9 mouse cellular contexts compared by ENCODE assay signal in the genomic region with DNA sequence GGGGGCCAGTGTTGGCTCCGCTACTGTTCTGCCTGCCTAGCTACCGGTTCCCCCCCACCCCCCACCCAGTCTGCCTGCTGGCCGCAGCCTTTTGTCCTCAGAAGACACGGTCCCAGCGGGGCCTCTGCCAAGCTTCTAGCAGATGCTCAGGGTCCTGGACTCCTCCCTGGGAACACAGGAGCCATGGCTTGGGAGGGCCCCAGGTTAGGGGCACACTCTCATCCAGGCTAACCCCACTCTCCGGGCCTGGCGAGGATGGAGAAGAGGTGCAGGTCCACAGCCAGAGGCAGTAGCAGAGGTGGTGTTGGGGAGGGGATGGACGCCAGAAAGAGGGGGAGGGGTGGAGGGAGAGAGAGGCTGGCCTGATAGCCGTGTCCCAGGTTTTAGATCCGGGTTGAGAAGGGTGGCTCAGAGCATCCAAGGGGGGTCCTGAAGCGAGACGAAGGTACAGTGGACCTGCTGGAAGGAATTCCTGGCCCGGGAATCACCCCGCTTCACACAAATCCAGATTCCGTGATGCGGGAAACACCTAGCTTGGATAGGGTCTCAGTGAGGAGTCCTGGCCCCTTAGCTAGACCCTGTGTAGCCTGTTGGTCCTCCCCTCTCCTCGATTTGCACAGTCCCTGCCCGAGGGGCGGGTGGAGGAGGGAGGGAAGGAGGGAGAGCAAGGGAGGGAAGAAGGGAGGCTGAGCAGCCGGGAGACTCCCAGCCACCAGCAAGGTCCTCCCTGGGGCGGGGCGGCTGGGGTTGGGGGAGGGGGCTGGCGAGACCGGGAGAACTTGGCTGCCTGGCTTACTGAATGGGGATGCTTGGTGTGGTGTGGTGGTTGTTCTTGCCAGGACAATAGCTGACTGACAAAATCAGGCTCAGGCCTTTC. TPM values are rescaled to one million over a fixed set of nuclear protein-coding genes. Genes with fewer than 3 reads are reported as not detected.
DNase-seq lines count a peak whose midpoint lies in the region; ATAC-seq and TF ChIP-seq lines count a peak whose summit lies in the region.
"Had no signal": no experiment of that assay in that cellular context is flagged by ENCODE, and none has a peak within 500 bp of the region (broad histone marks: within the 10 kb centered on the region; RNA-seq: fewer than 3 reads in every experiment).

A gene (minus strand): TSS at position 308 of the 877 bp plus-strand sequence.

- H3K27me3 ChIP-seq in embryonic facial prominence, embryonic 12.5 days = peaks cover 31% of the 10 kb centered on the region
- no peaks in the 10 kb centered on the region for H3K27me3 ChIP-seq in heart, adult 2 months (ENCODE audit: control insufficient read depth, insufficient read depth, low read length)
- H3K27me3 ChIP-seq in limb, embryonic 11.5 days (ENCODE audit: control insufficient read depth, insufficient read depth, low read length) = peaks cover 23% of the 10 kb centered on the region; the same call in 1 of the 2 replicates
- peaks cover 15% of the 10 kb centered on the region for H3K27me3 ChIP-seq in midbrain, embryonic 16.5 days (ENCODE audit: control insufficient read depth, insufficient read depth, low read depth, low read length)
- H3K27me3 ChIP-seq in thymus, adult 2 months (ENCODE audit: control insufficient read depth, insufficient read depth, low read length) = no peaks in the 10 kb centered on the region

- ATAC-seq in embryonic facial prominence, embryonic 12.5 days (ENCODE audit: insufficient number of reproducible peaks, insufficient read depth, low FRiP score, low TSS enrichment) = peak; percentile 98
- peak; percentile 97 for ATAC-seq in limb, embryonic 11.5 days (ENCODE audit: insufficient number of reproducible peaks, low FRiP score, low TSS enrichment, low read depth)
- peak; percentile 96 for ATAC-seq in midbrain, embryonic 16.5 days

- H3K4me3 ChIP-seq in embryonic facial prominence, embryonic 12.5 days = peak within 1 kb of the TSS; percentile 57
- peak within 1 kb of the TSS; percentile 28; the same call in 1 of the 2 replicates for H3K4me3 ChIP-seq in heart, adult 2 months
- H3K4me3 ChIP-seq in limb, embryonic 11.5 days (ENCODE audit: low read depth, low read length) = peak within 1 kb of the TSS; percentile 52
- peak within 1 kb of the TSS; percentile 59 for H3K4me3 ChIP-seq in midbrain, embryonic 16.5 days (ENCODE audit: low read depth, low read length)
- no peak within 1 kb of the TSS for H3K4me3 ChIP-seq in thymus, adult 2 months (ENCODE audit: control insufficient read depth, insufficient read depth, low read length)

- H3K27ac ChIP-seq in embryonic facial prominence, embryonic 12.5 days = 0 out of 2 replicates have a peak within 1 kb of the TSS, but pooled peaks have one; percentile 36
- no peak within 1 kb of the TSS for H3K27ac ChIP-seq in heart, adult 2 months
- H3K27ac ChIP-seq in limb, embryonic 11.5 days (replicated peaks; ENCODE audit: low read depth, low read length) = 0 out of 2 replicates have a peak within 1 kb of the TSS, but pooled peaks have one; percentile 30
- peak within 1 kb of the TSS; percentile 87 for H3K27ac ChIP-seq in midbrain, embryonic 16.5 days (ENCODE audit: low read length)
- H3K27ac ChIP-seq in thymus, adult 2 months (ENCODE audit: control insufficient read depth, insufficient read depth, low read length) = no peak within 1 kb of the TSS

- peaks cover 15% of the 10 kb centered on the region; the same call in 1 of the 2 replicates for H3K4me1 ChIP-seq in embryonic facial prominence, embryonic 12.5 days
- no peaks in the 10 kb centered on the region for H3K4me1 ChIP-seq in heart, adult 2 months (ENCODE audit: control insufficient read depth, insufficient read depth, low read length)
- H3K4me1 ChIP-seq in limb, embryonic 11.5 days (ENCODE audit: control insufficient read depth, insufficient read depth, low read length) = 0 out of 2 replicates have a peak, but pooled peaks cover 3% of the 10 kb centered on the region
- peaks cover 23% of the 10 kb centered on the region for H3K4me1 ChIP-seq in midbrain, embryonic 16.5 days (ENCODE audit: control insufficient read depth, insufficient read depth, low read length)
- H3K4me1 ChIP-seq in thymus, adult 2 months (replicated peaks; ENCODE audit: control insufficient read depth, insufficient read depth, low read length) = no peaks in the 10 kb centered on the region

- H3K9me3 ChIP-seq in embryonic facial prominence, embryonic 12.5 days = no peaks in the 10 kb centered on the region
- H3K9me3 ChIP-seq in limb, embryonic 11.5 days (ENCODE audit: control insufficient read depth, low read length) = no peaks in the 10 kb centered on the region
- H3K9me3 ChIP-seq in midbrain, embryonic 16.5 days (replicated peaks; ENCODE audit: control insufficient read depth, low read length, poor library complexity, severe bottlenecking) = no peaks in the 10 kb centered on the region

- no peaks in the 10 kb centered on the region for H3K36me3 ChIP-seq in embryonic facial prominence, embryonic 12.5 days
- no peaks in the 10 kb centered on the region for H3K36me3 ChIP-seq in heart, adult 2 months (ENCODE audit: control insufficient read depth, insufficient read depth, low read length)
- H3K36me3 ChIP-seq in limb, embryonic 11.5 days (ENCODE audit: control insufficient read depth, insufficient read depth, low read length) = no peaks in the 10 kb centered on the region
- no peaks in the 10 kb centered on the region for H3K36me3 ChIP-seq in midbrain, embryonic 16.5 days (ENCODE audit: control insufficient read depth, insufficient read depth, low read length)
- no peaks in the 10 kb centered on the region for H3K36me3 ChIP-seq in thymus, adult 2 months (ENCODE audit: control insufficient read depth, insufficient read depth, low read length)

- intact Hi-C loops in heart, adult 2 months (cut with DNase I) = no loop called here

- no peak for TF ChIP-seq POLR2A in heart, adult 2 months (IDR thresholded peaks at IDR 0.05; ENCODE audit: insufficient read depth, low read depth, low read length)
- no peak for TF ChIP-seq POLR2A in thymus, adult 2 months (IDR thresholded peaks at IDR 0.05; ENCODE audit: control insufficient read depth, extremely low read depth, insufficient read depth, low read length, poor library complexity)

- H3K9ac ChIP-seq in embryonic facial prominence, embryonic 12.5 days = peak within 1 kb of the TSS; percentile 60
- peak within 1 kb of the TSS; percentile 46; the same call in 1 of the 2 replicates for H3K9ac ChIP-seq in heart, adult 2 months (ENCODE audit: low read depth, low read length)
- H3K9ac ChIP-seq in limb, embryonic 11.5 days (ENCODE audit: low read length) = peak within 1 kb of the TSS; percentile 64
- H3K9ac ChIP-seq in midbrain, embryonic 16.5 days (ENCODE audit: low read depth, low read length) = peak within 1 kb of the TSS; percentile 72

- DNase-seq in brain, adult 2 months (ENCODE audit: low read depth, low spot score) = peak; percentile 89
- DNase-seq in heart, adult 2 months = peak; percentile 46 to 47
- DNase-seq in kidney, adult 18-20 months = peak; percentile 24
- peak; percentile 78 for DNase-seq in limb, embryonic 11.5 days (ENCODE audit: low spot score)
- peak; percentile 69 for DNase-seq in telencephalon, adult 2 months (ENCODE audit: low read depth, low spot score)
- no peak for DNase-seq in thymus, adult 2 months

- 21% methylated on average over 23 of the region's 24 CpGs for WGBS in embryonic facial prominence, embryonic 12.5 days
- WGBS in heart, adult 2 months = 25% methylated on average over 21 of the region's 24 CpGs
- WGBS in limb, embryonic 11.5 days = 17% methylated on average over 19 of the region's 24 CpGs
- 16% methylated on average over 19 of the region's 24 CpGs for WGBS in midbrain, embryonic 16.5 days
- WGBS in thymus, adult 2 months = 43% methylated on average over 20 of the region's 24 CpGs

- no peak for TF ChIP-seq EP300 in heart, adult 2 months (IDR thresholded peaks at IDR 0.05; ENCODE audit: insufficient read depth, low read depth, low read length)

- H3K79me2 ChIP-seq in heart, adult 2 months (replicated peaks; ENCODE audit: control insufficient read depth, insufficient read depth, low read length) = no peaks in the 10 kb centered on the region

- peak within 1 kb of the TSS; percentile 60 for H3K4me2 ChIP-seq in embryonic facial prominence, embryonic 12.5 days (replicated peaks)
- peak within 1 kb of the TSS; percentile 58 for H3K4me2 ChIP-seq in limb, embryonic 11.5 days (ENCODE audit: low read depth, severe bottlenecking)
- peak within 1 kb of the TSS; percentile 71 for H3K4me2 ChIP-seq in midbrain, embryonic 16.5 days (ENCODE audit: low read length)

- no peak for TF ChIP-seq CTCF in heart, adult 2 months (IDR thresholded peaks at IDR 0.05)
- TF ChIP-seq CTCF in thymus, adult 2 months (IDR thresholded peaks at IDR 0.05; ENCODE audit: borderline replicate concordance, control insufficient read depth, extremely low read depth, insufficient read depth, low read length, poor library complexity) = no peak

RNA-seq across cellular contexts. Expression of the gene that starts here (rescaled TPM):
- 5.3 and 5.9 TPM in 2 replicates for polyA plus RNA-seq in embryonic facial prominence, embryonic 12.5 days (2016; fragmentation: Nextera tagmentation; extraction: Ambion mirVana)
- total RNA-seq in heart, adult 2 months (2021) = under 1 TPM; 0.42 to 0.96 TPM
- polyA plus RNA-seq in heart, adult 2 months (2012; rRNA removed) = 0.43 and 1.3 TPM in 2 replicates
- 4.6 and 5.2 TPM in 2 replicates for polyA plus RNA-seq in limb, embryonic 11.5 days (2014; fragmentation: Nextera tagmentation; extraction: Ambion mirVana)
- 11.1 and 12.3 TPM in 2 replicates for polyA plus RNA-seq in midbrain, embryonic 16.5 days (2015; fragmentation: Nextera tagmentation; extraction: Ambion mirVana)
- 0.31 and 1.1 TPM in 2 replicates for polyA plus RNA-seq in thymus, adult 2 months (2012; rRNA removed)
- total RNA-seq: hematopoietic stem cell, adult 5-6 weeks had no signal

Comparison
In these comparisons a context has a peak if more than half of its experiments do, and no peak if none do; other contexts are left out.
1. H3K27ac ChIP-seq: peak in embryonic facial prominence, embryonic 12.5 days (single experiment), limb, embryonic 11.5 days (single experiment) and midbrain, embryonic 16.5 days (single experiment); none in heart, adult 2 months (single experiment) and thymus, adult 2 months (single experiment).
2. Peak in every context shown above with its lines, with median percentiles within 50 percentile points of each other: ATAC-seq, H3K4me2 ChIP-seq and H3K9ac ChIP-seq.